8 mouse cellular contexts compared by ENCODE assay signal in the genomic region with DNA sequence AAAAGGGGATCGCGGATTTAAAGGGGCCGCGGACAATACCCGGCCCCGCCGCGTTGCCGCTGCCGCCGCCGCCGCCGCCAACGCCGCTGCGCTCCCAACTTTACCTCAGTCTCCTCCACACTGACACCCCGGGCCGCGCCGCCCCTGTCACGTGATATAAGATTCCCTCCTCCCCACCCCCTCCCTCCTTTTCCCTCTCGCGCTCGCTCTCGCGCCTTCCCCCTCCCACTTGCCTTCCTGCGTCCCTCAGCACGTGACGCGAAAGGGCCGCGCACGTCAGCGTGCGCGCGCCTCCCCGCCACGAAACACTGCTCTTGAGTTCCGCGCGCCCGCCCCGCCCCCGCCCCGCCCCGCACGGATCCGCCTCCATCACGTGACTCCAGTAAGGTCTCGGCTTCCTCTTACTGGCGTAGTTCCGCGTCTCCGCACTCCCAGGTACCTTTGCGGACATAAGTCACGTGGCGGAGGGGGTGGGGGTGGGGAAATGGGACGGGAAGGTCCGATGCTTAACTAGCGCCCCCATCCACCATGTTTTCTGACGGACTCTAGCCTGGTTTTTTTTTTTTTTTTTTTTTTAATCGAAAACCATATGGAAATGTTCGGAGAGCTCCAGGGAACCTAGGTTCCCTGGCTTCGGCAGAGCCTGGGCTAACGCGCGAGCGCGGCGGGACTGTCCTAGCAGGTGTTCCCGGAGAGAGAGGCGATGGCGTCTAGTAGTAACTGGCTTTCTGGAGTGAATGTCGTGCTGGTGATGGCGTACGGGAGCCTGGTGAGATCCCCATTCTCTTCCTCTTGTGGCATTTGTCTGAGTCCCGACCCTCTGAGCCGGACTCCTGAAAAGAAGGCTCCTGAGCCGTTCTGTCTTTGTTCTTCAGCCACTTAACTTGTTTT. TPM values are rescaled to one million over a fixed set of nuclear protein-coding genes. Genes with fewer than 3 reads are reported as not detected.
A peak's percentile ranks its signal among the peaks of the same experiment; 100 is the strongest.
DNase-seq lines count a peak whose midpoint lies in the region; ATAC-seq and TF ChIP-seq lines count a peak whose summit lies in the region.

Gene Ubap2l, minus strand, starts transcription at position 278 of the 891 bp plus-strand sequence.

- no peaks in the 10 kb centered on the region for H3K9me3 ChIP-seq in CH12.LX (replicated peaks; ENCODE audit: low read length)
- H3K9me3 ChIP-seq in forebrain, embryonic 11.5 days (ENCODE audit: control insufficient read depth, low read length): no peaks in the 10 kb centered on the region
- H3K9me3 ChIP-seq in heart, embryonic 16.5 days (replicated peaks; ENCODE audit: control insufficient read depth, low read length): no peaks in the 10 kb centered on the region
- no peaks in the 10 kb centered on the region for H3K9me3 ChIP-seq in liver, embryonic 15.5 days (replicated peaks)
- no peaks in the 10 kb centered on the region for H3K9me3 ChIP-seq in neural tube, embryonic 12.5 days

- H3K79me2 ChIP-seq in CH12.LX (replicated peaks; ENCODE audit: control insufficient read depth, extremely low read depth, insufficient read depth, poor library complexity, severe bottlenecking): peaks cover 71% of the 10 kb centered on the region

- dilution Hi-C loops in CH12.LX (cut with MboI; ENCODE audit: extremely low pct_ligation_motif_present, extremely low pct_unique_long_range_greater_than_20kb, low sequenced_read_pairs): no loop called here

- peak within 1 kb of the TSS; percentile 100 for H3K9ac ChIP-seq in CH12.LX (ENCODE audit: insufficient read depth, low read depth)
- H3K9ac ChIP-seq in forebrain, embryonic 11.5 days (ENCODE audit: low read length): peak within 1 kb of the TSS; percentile 93
- peak within 1 kb of the TSS; percentile 89 for H3K9ac ChIP-seq in heart, embryonic 16.5 days (ENCODE audit: low read length)
- peak within 1 kb of the TSS; percentile 97 for H3K9ac ChIP-seq in liver, embryonic 15.5 days
- H3K9ac ChIP-seq in neural tube, embryonic 12.5 days: peak within 1 kb of the TSS; percentile 97

- ATAC-seq in forebrain, embryonic 11.5 days (replicated peaks; ENCODE audit: low FRiP score): peak; percentile 95
- peak; percentile 91 for ATAC-seq in heart, embryonic 16.5 days (replicated peaks; ENCODE audit: extremely low read depth, insufficient read depth, low FRiP score)
- ATAC-seq in liver, embryonic 15.5 days (ENCODE audit: insufficient read depth): peak; percentile 87
- peak; percentile 94 for ATAC-seq in neural tube, embryonic 12.5 days (ENCODE audit: low FRiP score, low read depth)

- H3K4me2 ChIP-seq in CH12.LX (ENCODE audit: insufficient read depth, low read depth, poor library complexity, severe bottlenecking): peak within 1 kb of the TSS; percentile 100
- H3K4me2 ChIP-seq in forebrain, embryonic 11.5 days (ENCODE audit: low read depth, low read length, severe bottlenecking): peak within 1 kb of the TSS; percentile 76
- H3K4me2 ChIP-seq in heart, embryonic 16.5 days (ENCODE audit: low read depth, low read length): peak within 1 kb of the TSS; percentile 89
- H3K4me2 ChIP-seq in liver, embryonic 15.5 days: peak within 1 kb of the TSS; percentile 87
- H3K4me2 ChIP-seq in neural tube, embryonic 12.5 days (replicated peaks): peak within 1 kb of the TSS; percentile 66

- H3K4me3 ChIP-seq in CH12.LX (replicated peaks in 1 of 3; ENCODE audit: low read depth in 2 of 3, low read length in 2 of 3, poor library complexity in 1 of 3): peak within 1 kb of the TSS; percentile 79 to 88 (median 83)
- H3K4me3 ChIP-seq in forebrain, embryonic 11.5 days (ENCODE audit: low read depth, low read length): peak within 1 kb of the TSS; percentile 90
- peak within 1 kb of the TSS; percentile 84 for H3K4me3 ChIP-seq in heart, embryonic 16.5 days (ENCODE audit: low read length)
- peak within 1 kb of the TSS; percentile 73 for H3K4me3 ChIP-seq in liver, embryonic 15.5 days (replicated peaks)
- peak within 1 kb of the TSS; percentile 88 for H3K4me3 ChIP-seq in neural tube, embryonic 12.5 days

- peak; percentile 26; the same call in 1 of the 2 replicates for TF ChIP-seq EP300 in CH12.LX (IDR thresholded peaks at IDR 0.05; ENCODE audit: low read length)

- in situ Hi-C loops in CH12.LX (cut with MboI; ENCODE audit: low pct_ligation_motif_present, low pct_unique_long_range_greater_than_20kb, low sequenced_read_pairs): no loop called here

- TF ChIP-seq RAD21 in CH12.LX (IDR thresholded peaks at IDR 0.05; ENCODE audit: low read depth, low read length): no peak

- under 1% methylated on average over 65 of the region's 81 CpGs for WGBS in forebrain, embryonic 11.5 days
- under 1% methylated on average over 66 of the region's 81 CpGs for WGBS in heart, embryonic 16.5 days
- under 1% methylated on average over 80 of the region's 81 CpGs for WGBS in liver, embryonic 15.5 days (ENCODE audit: insufficient replicate concordance)
- WGBS in neural tube, embryonic 12.5 days: under 1% methylated on average over 71 of the region's 81 CpGs

- H3K27me3 ChIP-seq in CH12.LX (replicated peaks): no peaks in the 10 kb centered on the region
- no peaks in the 10 kb centered on the region for H3K27me3 ChIP-seq in forebrain, embryonic 11.5 days (ENCODE audit: control insufficient read depth, insufficient read depth, low read length)
- H3K27me3 ChIP-seq in heart, embryonic 16.5 days (ENCODE audit: control insufficient read depth, insufficient read depth, low read length): no peaks in the 10 kb centered on the region
- H3K27me3 ChIP-seq in liver, embryonic 15.5 days: no peaks in the 10 kb centered on the region
- no peaks in the 10 kb centered on the region for H3K27me3 ChIP-seq in neural tube, embryonic 12.5 days (replicated peaks)

- TF ChIP-seq CTCF in CH12.LX (conservative IDR thresholded peaks at IDR 0.05 in 1 of 2, IDR thresholded peaks at IDR 0.05 in 1 of 2; ENCODE audit: low read depth in 2 of 2, low read length in 2 of 2): peak in 1 of 2 experiments; percentile 37; a peak in 2 of 4 replicates

- peaks cover 22 to 42% of the 10 kb centered on the region in 2 experiments for H3K36me3 ChIP-seq in CH12.LX (replicated peaks in 1 of 2; ENCODE audit: control insufficient read depth in 1 of 2, insufficient read depth in 1 of 2, low read length in 1 of 2)
- H3K36me3 ChIP-seq in forebrain, embryonic 11.5 days (ENCODE audit: control insufficient read depth, insufficient read depth, low read length): peaks cover 2% of the 10 kb centered on the region; the same call in 1 of the 2 replicates
- peaks cover 14% of the 10 kb centered on the region for H3K36me3 ChIP-seq in heart, embryonic 16.5 days (ENCODE audit: control insufficient read depth, insufficient read depth)
- H3K36me3 ChIP-seq in liver, embryonic 15.5 days (replicated peaks): peaks cover 30% of the 10 kb centered on the region
- H3K36me3 ChIP-seq in neural tube, embryonic 12.5 days: peaks cover 28% of the 10 kb centered on the region

- H3K4me1 ChIP-seq in CH12.LX (ENCODE audit: control insufficient read depth in 1 of 2, insufficient read depth in 2 of 2): peaks cover 5 to 41% of the 10 kb centered on the region in 2 experiments; a peak in 2 of 4 replicates
- peaks cover 3% of the 10 kb centered on the region; the same call in 1 of the 2 replicates for H3K4me1 ChIP-seq in forebrain, embryonic 11.5 days (replicated peaks; ENCODE audit: control insufficient read depth, insufficient read depth, low read length)
- peaks cover 20% of the 10 kb centered on the region for H3K4me1 ChIP-seq in heart, embryonic 16.5 days (ENCODE audit: control insufficient read depth, insufficient read depth, low read length)
- peaks cover 29% of the 10 kb centered on the region for H3K4me1 ChIP-seq in liver, embryonic 15.5 days (replicated peaks)
- H3K4me1 ChIP-seq in neural tube, embryonic 12.5 days: peaks cover 18% of the 10 kb centered on the region

- H3K27ac ChIP-seq in CH12.LX (ENCODE audit: insufficient read depth, low read depth): peak within 1 kb of the TSS; percentile 75
- H3K27ac ChIP-seq in forebrain, embryonic 11.5 days (ENCODE audit: low read depth, low read length): peak within 1 kb of the TSS; percentile 89
- H3K27ac ChIP-seq in heart, embryonic 16.5 days (ENCODE audit: low read length): peak within 1 kb of the TSS; percentile 96
- H3K27ac ChIP-seq in liver, embryonic 15.5 days (replicated peaks): peak within 1 kb of the TSS; percentile 90
- peak within 1 kb of the TSS; percentile 87 for H3K27ac ChIP-seq in neural tube, embryonic 12.5 days

- DNase-seq in CH12.LX (ENCODE audit: extremely low read depth): peak; percentile 98
- DNase-seq in c-Kit-positive CD71-positive TER-119-negative erythroid progenitor cells, embryonic 14.5 days (ENCODE audit: low read depth): peak; percentile 95
- peak; percentile 100 for DNase-seq in forebrain, embryonic 11.5 days (ENCODE audit: low spot score)
- DNase-seq in kidney, postnatal 36 days: peak; percentile 96 to 97
- DNase-seq in telencephalon, adult 2 months (ENCODE audit: low read depth, low spot score): peak; percentile 98

- TF ChIP-seq POLR2A in CH12.LX (IDR thresholded peaks at IDR 0.05; ENCODE audit: low read depth, low read length): peak; percentile 79

TF ChIP-seq in CH12.LX, 34 proteins besides CTCF, POLR2A, EP300 and RAD21 (continues in another document):
- TF ChIP-seq USF2 (conservative IDR thresholded peaks at IDR 0.05; ENCODE audit: low read depth, low read length) (peak; percentile 86), MAFK (IDR thresholded peaks at IDR 0.05; ENCODE audit: insufficient replicate concordance, low read length) (no peak), BHLHE40 (IDR thresholded peaks at IDR 0.05; ENCODE audit: low read depth, low read length) (peak; percentile 93), TCF12 (IDR thresholded peaks at IDR 0.05; ENCODE audit: low read depth, low read length) (peak; percentile 55), JUN (IDR thresholded peaks at IDR 0.05; ENCODE audit: insufficient read depth, low read depth, low read length) (no peak), E2F4 (IDR thresholded peaks at IDR 0.05; ENCODE audit: insufficient replicate concordance, low read depth, low read length) (no peak), NELFE (IDR thresholded peaks at IDR 0.05; ENCODE audit: low read depth, low read length) (peak; percentile 49), CHD1 (IDR thresholded peaks at IDR 0.05; ENCODE audit: low read depth, low read length) (no peak; the same call in 1 of the 2 replicates), SIN3A (IDR thresholded peaks at IDR 0.05; ENCODE audit: low read length) (peak; percentile 20; the same call in 1 of the 2 replicates), HCFC1 (IDR thresholded peaks at IDR 0.05; ENCODE audit: low read depth, low read length) (peak; percentile 85), MAX (IDR thresholded peaks at IDR 0.05; ENCODE audit: low read length) (peak; percentile 85; the same call in 1 of the 2 replicates)

RNA-seq across cellular contexts. Expression of gene Ubap2l, which starts in this region (rescaled TPM):
- total RNA-seq in CH12.LX (2012; rRNA removed): 72.6 and 83.7 TPM in 2 replicates
- 48.5 and 49.0 TPM in 2 replicates for total RNA-seq in CH12.LX (2014; rRNA removed)
- polyA plus RNA-seq in CH12.LX (2012; ENCODE audit: insufficient read length, low read depth): 189 and 201 TPM in 2 replicates
- 227 and 253 TPM in 2 replicates for polyA plus RNA-seq in forebrain, embryonic 11.5 days (2014; fragmentation: Nextera tagmentation; extraction: Ambion mirVana)
- polyA plus RNA-seq in heart, embryonic 16.5 days (2015; fragmentation: Nextera tagmentation; extraction: Ambion mirVana): 111 and 146 TPM in 2 replicates
- polyA plus RNA-seq in liver, embryonic 15.5 days (2015; fragmentation: Nextera tagmentation; extraction: Ambion mirVana): 54.0 and 61.5 TPM in 2 replicates
- 184 and 186 TPM in 2 replicates for polyA plus RNA-seq in neural tube, embryonic 12.5 days (2016; fragmentation: Nextera tagmentation; extraction: Ambion mirVana)

Comparison
In these comparisons a context has a peak if more than half of its experiments do, and no peak if none do; other contexts are left out.
1. Peak in every context shown above with its lines: DNase-seq, ATAC-seq, H3K4me3 ChIP-seq and H3K27ac ChIP-seq.